9 mouse cellular contexts compared by ENCODE assay signal in the genomic region with DNA sequence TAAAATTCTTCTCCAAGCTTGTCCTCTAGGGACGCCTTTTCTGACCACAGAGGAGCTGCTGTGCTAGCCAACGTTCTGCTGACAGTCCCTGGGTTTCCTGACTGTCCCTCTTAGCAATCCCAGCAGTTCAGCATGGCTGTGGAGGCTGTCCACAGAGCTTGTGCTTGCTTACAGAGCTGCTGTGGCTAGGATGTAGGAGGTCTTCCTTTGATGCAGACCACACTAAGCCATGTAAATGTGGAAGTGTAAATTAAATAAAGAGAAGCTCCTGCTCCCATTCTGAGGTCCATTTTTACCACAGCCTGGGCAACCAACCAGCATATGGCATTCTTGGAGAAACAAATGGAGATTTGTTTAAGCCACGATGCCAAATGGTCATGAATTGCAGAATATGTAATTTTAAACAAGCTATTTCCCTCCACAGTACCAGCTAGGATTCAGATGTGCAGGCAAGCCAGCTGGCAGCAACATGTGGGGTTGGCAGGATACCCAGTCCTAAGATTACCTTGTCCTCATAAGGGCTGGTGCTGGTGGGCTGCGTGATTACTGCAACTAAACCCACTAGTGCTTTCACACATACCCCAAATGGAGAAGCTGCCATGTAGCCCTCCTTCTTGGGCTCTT.
DNase-seq lines count a peak whose midpoint lies in the region; ATAC-seq and TF ChIP-seq lines count a peak whose summit lies in the region.
"Had no signal": no experiment of that assay in that cellular context is flagged by ENCODE, and none has a peak within 500 bp of the region (broad histone marks: within the 10 kb centered on the region; RNA-seq: fewer than 3 reads in every experiment).

No protein-coding gene starts in this region.

- peak; percentile 43 to 72 for DNase-seq in heart, adult 9 months (ENCODE audit: low spot score in 2 of 2)
- DNase-seq in heart, adult 8-10 months (ENCODE audit: low spot score) = no peak
- peak; percentile 81 for DNase-seq in limb, embryonic 14.5 days (ENCODE audit: low spot score)
- no peak for DNase-seq in thymus, postnatal 0 days (ENCODE audit: low spot score)
- DNase-seq in embryo, embryonic 10 days (ENCODE audit: low spot score) = no peak
- no peak for DNase-seq in testis, postnatal 14 days (ENCODE audit: low spot score)

- no peak overlapping the region for H3K4me3 ChIP-seq in hindbrain, embryonic 12.5 days
- no peak overlapping the region for H3K4me3 ChIP-seq in limb, embryonic 14.5 days (replicated peaks; ENCODE audit: low read length)
- H3K4me3 ChIP-seq: erythroblast, embryonic 14.5 days had no signal

- no peaks in the 10 kb centered on the region for H3K9me3 ChIP-seq in hindbrain, embryonic 12.5 days (replicated peaks)
- H3K9me3 ChIP-seq in limb, embryonic 14.5 days (ENCODE audit: control insufficient read depth, low read length) = no peaks in the 10 kb centered on the region

- 0 out of 2 replicates have a peak overlapping the region, but pooled peaks have one; percentile 8 for H3K27ac ChIP-seq in hindbrain, embryonic 12.5 days
- peak overlapping the region; percentile 81 for H3K27ac ChIP-seq in limb, embryonic 14.5 days (replicated peaks; ENCODE audit: low read depth, low read length)

- no peak for TF ChIP-seq POLR2A in limb, embryonic 14.5 days (IDR thresholded peaks at IDR 0.05; ENCODE audit: borderline replicate concordance, extremely low read depth, insufficient read depth, insufficient read length)

- H3K9ac ChIP-seq in hindbrain, embryonic 12.5 days = no peak overlapping the region
- H3K9ac ChIP-seq in limb, embryonic 14.5 days (ENCODE audit: low read depth, low read length, severe bottlenecking) = no peak overlapping the region

- H3K4me1 ChIP-seq in hindbrain, embryonic 12.5 days = peaks cover 21% of the 10 kb centered on the region
- H3K4me1 ChIP-seq in limb, embryonic 14.5 days (ENCODE audit: control insufficient read depth, insufficient read depth, low read length) = peaks cover 44% of the 10 kb centered on the region

- peak; percentile 43 for ATAC-seq in common myeloid progenitor, adult 5-6 weeks (replicated peaks; ENCODE audit: low read depth, poor library complexity, severe bottlenecking)
- no peak for ATAC-seq in hindbrain, embryonic 12.5 days (ENCODE audit: low FRiP score)
- ATAC-seq in limb, embryonic 14.5 days (ENCODE audit: low FRiP score, low read depth) = peak; percentile 81

- 62% methylated on average over 4 of the region's 4 CpGs for WGBS in hindbrain, embryonic 12.5 days
- WGBS in limb, embryonic 14.5 days = 42% methylated on average over 4 of the region's 4 CpGs

- no peaks in the 10 kb centered on the region for H3K27me3 ChIP-seq in hindbrain, embryonic 12.5 days
- no peaks in the 10 kb centered on the region for H3K27me3 ChIP-seq in limb, embryonic 14.5 days (ENCODE audit: control insufficient read depth, insufficient read depth, low read length)

- H3K36me3 ChIP-seq in hindbrain, embryonic 12.5 days = no peaks in the 10 kb centered on the region
- H3K36me3 ChIP-seq in limb, embryonic 14.5 days (ENCODE audit: control insufficient read depth, insufficient read depth, low read length) = no peaks in the 10 kb centered on the region

- H3K4me2 ChIP-seq in hindbrain, embryonic 12.5 days (replicated peaks) = no peak overlapping the region
- 0 out of 2 replicates have a peak overlapping the region, but pooled peaks have one; percentile 2 for H3K4me2 ChIP-seq in limb, embryonic 14.5 days (replicated peaks; ENCODE audit: low read depth, low read length, severe bottlenecking)

Comparison
In these comparisons a context has a peak if more than half of its experiments do, and no peak if none do; other contexts are left out.
1. DNase-seq: peak in heart, adult 9 months (2 of 2) and limb, embryonic 14.5 days (single experiment); none in heart, adult 8-10 months (single experiment), thymus, postnatal 0 days (single experiment), embryo, embryonic 10 days (single experiment) and testis, postnatal 14 days (single experiment).